ENCODE assay signal across 15 mouse cellular contexts in genomic region chr1:51996056-51996455, GRCm38 (mm10). TPM values are rescaled to one million over a fixed set of nuclear protein-coding genes. Genes with fewer than 3 reads are reported as not detected.
A peak's percentile ranks its signal among the peaks of the same experiment; 100 is the strongest.
DNase-seq lines count a peak whose midpoint lies in the region; ATAC-seq and TF ChIP-seq lines count a peak whose summit lies in the region.
"Had no signal": no experiment of that assay in that cellular context is flagged by ENCODE, and none has a peak within 500 bp of the region (broad histone marks: within the 10 kb centered on the region; RNA-seq: fewer than 3 reads in every experiment).

No protein-coding gene starts in this region.

- ATAC-seq in heart, embryonic 14.5 days (ENCODE audit: insufficient number of reproducible peaks, insufficient read depth, low FRiP score, low read depth), result no peak
- no peak for ATAC-seq in limb, embryonic 12.5 days (ENCODE audit: insufficient number of reproducible peaks, insufficient read depth, low FRiP score, low TSS enrichment, low read depth)
- ATAC-seq in embryonic facial prominence, embryonic 14.5 days (ENCODE audit: low read depth), result no peak
- ATAC-seq in limb, embryonic 14.5 days (ENCODE audit: low FRiP score, low read depth), result no peak; the same call in 1 of the 2 replicates

- H3K27me3 ChIP-seq in heart, embryonic 14.5 days (ENCODE audit: control insufficient read depth, insufficient read depth, low read length), result no peaks in the 10 kb centered on the region
- H3K27me3 ChIP-seq in limb, embryonic 12.5 days, result no peaks in the 10 kb centered on the region
- H3K27me3 ChIP-seq in limb, embryonic 10.5 days (ENCODE audit: low read depth, poor library complexity, severe bottlenecking), result no peaks in the 10 kb centered on the region
- no peaks in the 10 kb centered on the region for H3K27me3 ChIP-seq in embryonic facial prominence, embryonic 14.5 days (replicated peaks; ENCODE audit: control insufficient read depth, insufficient read depth, low read length)
- H3K27me3 ChIP-seq in limb, embryonic 14.5 days (ENCODE audit: control insufficient read depth, insufficient read depth, low read length), result no peaks in the 10 kb centered on the region
- H3K27me3 ChIP-seq: midbrain, embryonic 13.5 days had no signal

- no peak for DNase-seq in heart, adult 18-20 months
- DNase-seq in limb, embryonic 10.5 days (ENCODE audit: low spot score), result no peak
- DNase-seq in embryonic facial prominence, embryonic 14.5 days (ENCODE audit: low spot score), result peak; percentile 71
- DNase-seq in limb, embryonic 14.5 days (ENCODE audit: low spot score), result peak; percentile 47
- DNase-seq in gastrocnemius, postnatal 14 days, result no peak
- no peak for DNase-seq in left cerebral cortex, postnatal 10 days (ENCODE audit: extremely low spot score in 1 of 2, low spot score in 2 of 2)
- DNase-seq: adrenal gland, adult 2 months; cerebellum, adult 18-20 months; liver; thymus, postnatal 25 days had no signal

- no peaks in the 10 kb centered on the region for H3K36me3 ChIP-seq in heart, embryonic 14.5 days (ENCODE audit: control insufficient read depth, insufficient read depth, low read length)
- no peaks in the 10 kb centered on the region for H3K36me3 ChIP-seq in limb, embryonic 12.5 days
- H3K36me3 ChIP-seq in limb, embryonic 10.5 days, result no peaks in the 10 kb centered on the region
- H3K36me3 ChIP-seq in embryonic facial prominence, embryonic 14.5 days (ENCODE audit: control insufficient read depth, insufficient read depth, low read length), result no peaks in the 10 kb centered on the region
- H3K36me3 ChIP-seq in limb, embryonic 14.5 days (ENCODE audit: control insufficient read depth, insufficient read depth, low read length), result no peaks in the 10 kb centered on the region
- H3K36me3 ChIP-seq: midbrain, embryonic 13.5 days had no signal

- peak overlapping the region; percentile 16 for H3K4me2 ChIP-seq in heart, embryonic 14.5 days (ENCODE audit: low read length)
- no peak overlapping the region for H3K4me2 ChIP-seq in limb, embryonic 12.5 days
- H3K4me2 ChIP-seq in embryonic facial prominence, embryonic 14.5 days (ENCODE audit: low read depth, low read length), result no peak overlapping the region
- no peak overlapping the region for H3K4me2 ChIP-seq in limb, embryonic 14.5 days (replicated peaks; ENCODE audit: low read depth, low read length, severe bottlenecking)
- H3K4me2 ChIP-seq: midbrain, embryonic 13.5 days had no signal

- no peak overlapping the region for H3K9ac ChIP-seq in heart, embryonic 14.5 days (ENCODE audit: low read length)
- no peak overlapping the region for H3K9ac ChIP-seq in limb, embryonic 12.5 days (replicated peaks)
- no peak overlapping the region for H3K9ac ChIP-seq in embryonic facial prominence, embryonic 14.5 days (ENCODE audit: low read depth, low read length)
- no peak overlapping the region for H3K9ac ChIP-seq in limb, embryonic 14.5 days (ENCODE audit: low read depth, low read length, severe bottlenecking)
- H3K9ac ChIP-seq: midbrain, embryonic 13.5 days had no signal

- intact Hi-C loops in gastrocnemius, postnatal 14 days (cut with DNase I; ENCODE audit: low total_unique reads), result no loop called here
- intact Hi-C loops in left cerebral cortex, postnatal 10 days (cut with DNase I), result loop anchor here (5.0 kb wide), 2 partner anchors 329 to 349 kb away; no protein-coding TSS in a partner anchor

- H3K4me1 ChIP-seq in heart, embryonic 14.5 days (ENCODE audit: control insufficient read depth in 2 of 2, insufficient read depth in 2 of 2, low read length in 2 of 2), result peaks cover 10 to 30% of the 10 kb centered on the region in 2 experiments
- peaks cover 14% of the 10 kb centered on the region for H3K4me1 ChIP-seq in limb, embryonic 12.5 days (replicated peaks)
- H3K4me1 ChIP-seq in limb, embryonic 10.5 days, result peaks cover 13% of the 10 kb centered on the region
- H3K4me1 ChIP-seq in embryonic facial prominence, embryonic 14.5 days (ENCODE audit: control insufficient read depth, insufficient read depth, low read length), result peaks cover 21% of the 10 kb centered on the region
- H3K4me1 ChIP-seq in limb, embryonic 14.5 days (ENCODE audit: control insufficient read depth, insufficient read depth, low read length), result peaks cover 12% of the 10 kb centered on the region; the same call in 1 of the 2 replicates

- peak overlapping the region; percentile 49 to 89; a peak in 2 of 4 replicates for H3K27ac ChIP-seq in heart, embryonic 14.5 days (replicated peaks in 1 of 2; ENCODE audit: control insufficient read depth in 1 of 2, insufficient read depth in 1 of 2, low read depth in 2 of 2, low read length in 2 of 2)
- H3K27ac ChIP-seq in limb, embryonic 12.5 days, result peak overlapping the region; percentile 84
- no peak overlapping the region for H3K27ac ChIP-seq in limb, embryonic 10.5 days
- peak overlapping the region; percentile 76 for H3K27ac ChIP-seq in embryonic facial prominence, embryonic 14.5 days (replicated peaks; ENCODE audit: low read depth, low read length)
- no peak overlapping the region for H3K27ac ChIP-seq in limb, embryonic 14.5 days (replicated peaks; ENCODE audit: low read depth, low read length)
- H3K27ac ChIP-seq: left cerebral cortex, adult 2 months; midbrain, embryonic 13.5 days had no signal

- TF ChIP-seq POLR2A in limb, embryonic 14.5 days (IDR thresholded peaks at IDR 0.05; ENCODE audit: borderline replicate concordance, extremely low read depth, insufficient read depth, insufficient read length), result no peak

- no peak overlapping the region for H3K4me3 ChIP-seq in heart, embryonic 14.5 days (ENCODE audit: control insufficient read depth in 1 of 2, insufficient read depth in 1 of 2, low read depth in 1 of 2, low read length in 2 of 2)
- no peak overlapping the region for H3K4me3 ChIP-seq in limb, embryonic 12.5 days (replicated peaks)
- no peak overlapping the region for H3K4me3 ChIP-seq in limb, embryonic 10.5 days
- no peak overlapping the region for H3K4me3 ChIP-seq in embryonic facial prominence, embryonic 14.5 days (ENCODE audit: low read depth, low read length)
- H3K4me3 ChIP-seq in limb, embryonic 14.5 days (replicated peaks; ENCODE audit: low read length), result no peak overlapping the region
- H3K4me3 ChIP-seq: left cerebral cortex, adult 2 months; midbrain, embryonic 13.5 days had no signal

- WGBS in heart, embryonic 14.5 days, result 55% methylated on average over 3 of the region's 3 CpGs
- WGBS in limb, embryonic 12.5 days, result 44% methylated on average over 3 of the region's 3 CpGs
- 75% methylated on average over 3 of the region's 3 CpGs for WGBS in limb, embryonic 10.5 days
- WGBS in embryonic facial prominence, embryonic 14.5 days, result 32% methylated on average over 3 of the region's 3 CpGs
- WGBS in limb, embryonic 14.5 days, result 35% methylated on average over 3 of the region's 3 CpGs

- H3K9me3 ChIP-seq in heart, embryonic 14.5 days (ENCODE audit: control insufficient read depth, low read length), result no peaks in the 10 kb centered on the region
- H3K9me3 ChIP-seq in limb, embryonic 12.5 days, result no peaks in the 10 kb centered on the region
- no peaks in the 10 kb centered on the region for H3K9me3 ChIP-seq in limb, embryonic 10.5 days (replicated peaks)
- H3K9me3 ChIP-seq in embryonic facial prominence, embryonic 14.5 days (ENCODE audit: control insufficient read depth, low read length), result no peaks in the 10 kb centered on the region
- no peaks in the 10 kb centered on the region for H3K9me3 ChIP-seq in limb, embryonic 14.5 days (ENCODE audit: control insufficient read depth, low read length)
- H3K9me3 ChIP-seq: midbrain, embryonic 13.5 days had no signal

RNA-seq across cellular contexts. Expression of gene Stat4, which starts 9.1 kb away (rescaled TPM):
- 1.3 and 2.4 TPM in 2 replicates for polyA plus RNA-seq in heart, embryonic 14.5 days (2014; fragmentation: Nextera tagmentation; extraction: Ambion mirVana)
- 1 to 10 TPM in 1 of 2 experiments, under 1 TPM in 1; 0.47 to 1.1 TPM for total RNA-seq in heart, adult 18-20 months (2021)
- polyA plus RNA-seq in limb, embryonic 12.5 days (2016; fragmentation: Nextera tagmentation; extraction: Ambion mirVana), result 1.4 and 2.1 TPM in 2 replicates
- 1.1 and 1.9 TPM in 2 replicates for polyA plus RNA-seq in limb, embryonic 10.5 days (2016; fragmentation: Nextera tagmentation; extraction: Ambion mirVana)
- polyA plus RNA-seq in embryonic facial prominence, embryonic 14.5 days (2014; fragmentation: Nextera tagmentation; extraction: Ambion mirVana), result 0.92 and 1.1 TPM in 2 replicates
- 0.44 and 0.60 TPM in 2 replicates for polyA plus RNA-seq in limb, embryonic 14.5 days (2012; rRNA removed)
- polyA plus RNA-seq in limb, embryonic 14.5 days (2014; fragmentation: Nextera tagmentation; extraction: Ambion mirVana), result 0.51 and 2.1 TPM in 2 replicates
- not detected for total RNA-seq in gastrocnemius, postnatal 14 days (2021)
- total RNA-seq in left cerebral cortex, postnatal 10 days (2021), result 1 to 10 TPM; 3.7 to 4.9 TPM
- polyA plus RNA-seq: adrenal gland, adult 2 months; C2C12 had no signal

Comparison
In these comparisons a context has a peak if more than half of its experiments do, and no peak if none do; other contexts are left out.
1. H3K27ac ChIP-seq: peak in heart, embryonic 14.5 days (2 of 2), limb, embryonic 12.5 days (single experiment) and embryonic facial prominence, embryonic 14.5 days (single experiment); none in limb, embryonic 10.5 days (single experiment) and limb, embryonic 14.5 days (single experiment).
2. DNase-seq: peak in embryonic facial prominence, embryonic 14.5 days (single experiment) and limb, embryonic 14.5 days (single experiment); none in heart, adult 18-20 months (0 of 2), limb, embryonic 10.5 days (single experiment), gastrocnemius, postnatal 14 days (single experiment) and left cerebral cortex, postnatal 10 days (0 of 2).